Mouse (Mus musculus): ENCODE data around the gene Gm1113.

DNA sequence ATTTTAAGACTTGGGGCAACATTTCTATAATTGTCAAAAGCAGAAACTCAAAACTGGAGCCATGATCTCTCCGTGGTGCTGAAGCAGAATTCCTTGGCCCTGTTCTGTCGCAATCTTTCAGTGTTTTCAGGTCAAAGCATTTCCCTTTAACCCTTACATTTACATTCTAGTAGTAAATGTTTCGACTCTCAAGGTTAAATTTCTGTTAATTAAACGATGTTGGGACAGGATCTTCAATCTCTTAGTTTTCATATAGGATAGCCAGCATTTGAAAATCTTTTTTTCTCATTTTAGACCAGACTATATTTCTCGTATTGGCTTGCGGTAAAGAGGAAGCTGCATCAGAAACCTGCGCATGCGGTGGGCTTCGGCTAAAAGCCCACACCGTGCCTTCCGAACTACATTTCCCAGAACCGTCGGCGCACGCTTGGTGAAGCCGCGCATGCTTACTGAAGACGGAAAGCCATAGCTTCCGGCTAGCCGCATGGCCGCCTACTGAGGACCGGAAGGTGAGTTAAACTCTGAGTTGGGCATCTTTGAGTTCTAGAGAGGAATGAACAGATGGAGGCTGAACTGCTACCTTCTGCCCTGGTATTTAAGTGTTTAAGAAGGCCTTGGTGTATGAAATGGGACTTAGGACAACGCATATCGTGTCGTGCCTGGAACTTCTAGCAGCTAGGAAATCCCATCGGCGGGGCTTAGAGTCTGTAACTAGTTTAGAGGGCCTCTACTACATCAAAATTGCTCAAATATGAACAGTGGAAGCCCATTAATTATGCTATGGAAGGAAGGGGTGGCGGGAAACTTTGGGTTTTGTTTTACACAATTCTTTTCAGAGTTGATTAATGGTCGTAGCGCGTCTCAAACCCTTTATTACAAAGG, 41.2 kb upstream of the Gm1113 start:
- TF ChIP-seq CTCF (IDR thresholded peaks at IDR 0.05) (no peak), EP300 (IDR thresholded peaks at IDR 0.05) (no peak)

Data from lung, postnatal 0 days (tissue).